Mouse (Mus musculus) hindbrain, postnatal 0 days (tissue): ENCODE measurements at regions not wholly inside any gene's neighbourhood (a gene's known extent, or its start where the extent isn't known, plus 50 kb on each side); places are given as distances from the start of the nearest gene placed in this dataset.

ENCODE experiments used
- ATAC-seq: fragments of 200-750 bp; cut with Nextera tagmentation; 2 replicates; pipeline ENCODE4 v1.8.0; 2017; ENCODE audit warnings: mild to moderate bottlenecking, moderate TSS enrichment, moderate library complexity
- DNase-seq: peaks from one replicate; pipeline ENCODE4 v3.0.0-alpha.2; 2015; ENCODE audit warnings: low spot score
- H3K27ac ChIP-seq: fragments of 300-500 bp; sonication (generic); 2 replicates; pipeline ENCODE4 v1.5.1; 2014; ENCODE audit warnings: mild to moderate bottlenecking
- H3K27me3 ChIP-seq: fragments of 300-500 bp; sonication (generic); 2 replicates; pipeline ENCODE4 v1.6.1; 2014; ENCODE audit warnings: low read length, mixed read lengths; ENCODE audit not compliant: insufficient read depth
- H3K36me3 ChIP-seq: fragments of 300-500 bp; sonication (generic); 2 replicates; pipeline ENCODE4 v1.6.1; 2014; ENCODE audit warnings: low read length, mixed read lengths; ENCODE audit not compliant: insufficient read depth
- H3K4me1 ChIP-seq: fragments of 300-500 bp; sonication (generic); 2 replicates; pipeline ENCODE4 v1.6.1; 2014; ENCODE audit warnings: antibody characterized with exemption, low read length, mixed read lengths; ENCODE audit not compliant: insufficient read depth
- H3K4me2 ChIP-seq: fragments of 300-500 bp; sonication (generic); 2 replicates; pipeline ENCODE4 v1.6.1; 2014; ENCODE audit warnings: low read depth, mild to moderate bottlenecking, low read length, moderate library complexity, mixed read lengths
- H3K4me3 ChIP-seq: fragments of 300-500 bp; sonication (generic); 2 replicates; pipeline ENCODE4 v1.5.1; 2014; ENCODE audit warnings: low read length
- H3K9ac ChIP-seq: fragments of 300-500 bp; sonication (generic); replicated peaks from 2 replicates; pipeline ENCODE4 v1.6.1; 2014; ENCODE audit warnings: mild to moderate bottlenecking, low read length, moderate library complexity, mixed read lengths
- H3K9me3 ChIP-seq: fragments of 300-500 bp; sonication (generic); 2 replicates; pipeline ENCODE4 v1.6.1; 2016; ENCODE audit warnings: low read length, mixed read lengths
- CTCF ChIP-seq: IDR thresholded peaks from 2 replicates; pipeline ENCODE4 v1.5.1; 2016; ENCODE audit warnings: antibody characterized with exemption, control low read depth, low read depth
- WGBS: fragments of 180-500 bp; shearing (Covaris S2); extraction: QIAGEN DNeasy Blood & Tissue Kit; methylation state at CpG from one replicate; pipeline ENCODE4 v1.1.7; 2014; 5-methylcytosine and 5-hydroxymethylcytosine counted together

DNA sequence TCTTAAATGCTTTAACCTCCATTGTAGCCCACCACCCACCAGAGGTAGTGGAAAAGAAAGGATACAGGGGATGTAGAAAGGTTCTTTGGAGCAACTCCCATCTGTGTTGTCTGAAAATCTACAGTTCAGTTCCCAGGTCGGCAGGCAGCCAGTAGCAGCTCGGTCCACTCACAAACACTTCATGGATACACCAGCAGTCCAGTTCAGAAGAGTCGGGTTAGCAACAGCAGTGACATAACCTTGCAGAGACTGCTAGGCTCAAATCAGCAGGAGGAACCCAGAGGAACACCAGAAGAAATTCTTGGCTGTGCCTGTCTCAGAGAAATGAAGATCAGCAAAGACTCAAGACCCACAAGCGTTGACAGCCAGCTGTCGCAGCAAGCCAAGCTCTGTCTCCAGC, 128.5 kb downstream of the Rpl14 start:
- H3K9ac ChIP-seq, result no peak overlapping the region
- no peak for DNase-seq
- no peak overlapping the region for H3K4me2 ChIP-seq
- no peak overlapping the region for H3K27ac ChIP-seq
- no peaks in the 10 kb centered on the region for H3K27me3 ChIP-seq
- ATAC-seq, result no peak
- no peak for TF ChIP-seq CTCF
- peaks cover 18% of the 10 kb centered on the region for H3K4me1 ChIP-seq
- H3K36me3 ChIP-seq, result no peaks in the 10 kb centered on the region
- WGBS, result 86% methylated on average over 5 of the region's 5 CpGs
- no peaks in the 10 kb centered on the region for H3K9me3 ChIP-seq
- no peak overlapping the region for H3K4me3 ChIP-seq

- Histone ChIP-seq H3K27me3 (no peaks in the 10 kb centered on the region), H3K9ac (no peak overlapping the region), H3K4me2 (no peak overlapping the region), H3K4me1 (peaks cover 10% of the 10 kb centered on the region), H3K36me3 (no peaks in the 10 kb centered on the region), H3K27ac (no peak overlapping the region), H3K9me3 (no peaks in the 10 kb centered on the region), H3K4me3 (no peak overlapping the region)
- TF ChIP-seq CTCF, result no peak
- ATAC-seq, result no peak
- 67% methylated on average over 7 of the region's 7 CpGs for WGBS
- DNase-seq, result no peak
Measured at GRCm38 (mm10) chr9:120702836-120703235, 131.6 kb downstream of the Rpl14 start.

- H3K27me3 ChIP-seq, result no peaks in the 10 kb centered on the region
- H3K4me3 ChIP-seq, result no peak overlapping the region
- 29% methylated on average over 10 of the region's 10 CpGs for WGBS
- peaks cover 14% of the 10 kb centered on the region for H3K4me1 ChIP-seq
- ATAC-seq (0 out of 2 replicates have a peak, but pooled peaks have one; percentile 35), DNase-seq (peak; percentile 66)
- H3K9ac ChIP-seq, result no peak overlapping the region
- no peak for TF ChIP-seq CTCF
- no peaks in the 10 kb centered on the region for H3K36me3 ChIP-seq
- no peak overlapping the region for H3K27ac ChIP-seq
- no peak overlapping the region for H3K4me2 ChIP-seq
- no peaks in the 10 kb centered on the region for H3K9me3 ChIP-seq
Measured at GRCm38 (mm10) chr9:120703291-120703930, 132.2 kb downstream of the Rpl14 start.

- Histone ChIP-seq H3K4me3 (no peak overlapping the region), H3K9me3 (no peaks in the 10 kb centered on the region), H3K36me3 (no peaks in the 10 kb centered on the region), H3K9ac (no peak overlapping the region), H3K4me1 (peaks cover 16% of the 10 kb centered on the region), H3K4me2 (no peak overlapping the region), H3K27ac (no peak overlapping the region), H3K27me3 (no peaks in the 10 kb centered on the region)
- TF ChIP-seq CTCF, result no peak
- WGBS, result 33% methylated on average over 9 of the region's 9 CpGs
- ATAC-seq (peak; percentile 49; the same call in 1 of the 2 replicates), DNase-seq (peak; percentile 35)
Measured at GRCm38 (mm10) chr9:120706562-120707198, 135.4 kb downstream of the Rpl14 start.

DNA sequence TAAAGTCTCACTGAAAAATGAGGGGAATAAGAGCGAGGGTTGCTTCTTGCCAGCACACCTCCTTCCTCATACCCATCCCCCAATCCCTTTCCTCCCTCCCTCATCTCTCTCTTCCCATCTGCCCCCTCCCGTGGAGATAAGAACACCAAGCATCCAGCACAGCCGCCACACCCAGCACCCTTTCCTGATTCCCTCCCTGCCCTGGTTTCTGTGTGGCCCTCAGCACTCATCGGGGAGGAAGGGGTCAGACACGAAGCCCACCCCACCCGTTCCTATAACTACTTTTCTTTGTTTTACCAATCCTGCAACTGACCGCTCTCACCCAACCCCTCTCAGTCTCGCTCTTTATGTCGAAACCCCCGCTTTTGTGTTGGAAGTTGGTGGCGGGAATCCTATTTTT, 137.3 kb downstream of the Rpl14 start:
- DNase-seq (no peak), ATAC-seq (no peak)
- 9% methylated on average over 11 of the region's 11 CpGs for WGBS
- peaks cover 7% of the 10 kb centered on the region; the same call in 1 of the 2 replicates for H3K4me1 ChIP-seq
- H3K4me3 ChIP-seq, result 0 out of 2 replicates have a peak overlapping the region, but pooled peaks have one; percentile 7
- H3K27ac ChIP-seq, result no peak overlapping the region
- no peaks in the 10 kb centered on the region for H3K36me3 ChIP-seq
- no peaks in the 10 kb centered on the region for H3K27me3 ChIP-seq
- H3K9ac ChIP-seq, result no peak overlapping the region
- peak overlapping the region; percentile 43 for H3K4me2 ChIP-seq
- no peak for TF ChIP-seq CTCF
- no peaks in the 10 kb centered on the region for H3K9me3 ChIP-seq

- no peak overlapping the region for H3K4me3 ChIP-seq
- TF ChIP-seq CTCF, result no peak
- no peak for DNase-seq
Measured at GRCm38 (mm10) chr9:120709146-120709655, 138.0 kb downstream of the Rpl14 start.

GRCm38 (mm10) chr9:120712987-120713386, 141.7 kb downstream of the Rpl14 start:
- peak; percentile 33; the same call in 1 of the 2 replicates for TF ChIP-seq CTCF
- no peak for ATAC-seq

More at GRCm38 (mm10) chr9:120709146-120709655, 138.0 kb downstream of the Rpl14 start:
- ATAC-seq, result no peak
- Histone ChIP-seq H3K9me3 (no peaks in the 10 kb centered on the region), H3K27ac (no peak overlapping the region), H3K36me3 (no peaks in the 10 kb centered on the region), H3K27me3 (no peaks in the 10 kb centered on the region), H3K4me2 (peak overlapping the region; percentile 43), H3K4me1 (0 out of 2 replicates have a peak, but pooled peaks cover 6% of the 10 kb centered on the region), H3K9ac (no peak overlapping the region)
- 62% methylated on average over 10 of the region's 10 CpGs for WGBS

More at GRCm38 (mm10) chr9:120712987-120713386, 141.7 kb downstream of the Rpl14 start:
- no peaks in the 10 kb centered on the region for H3K27me3 ChIP-seq
- no peak overlapping the region for H3K9ac ChIP-seq
- no peaks in the 10 kb centered on the region for H3K36me3 ChIP-seq
- no peak overlapping the region for H3K4me2 ChIP-seq
- H3K9me3 ChIP-seq, result no peaks in the 10 kb centered on the region
- no peak overlapping the region for H3K4me3 ChIP-seq
- WGBS, result 95% methylated on average over 2 of the region's 2 CpGs
- H3K4me1 ChIP-seq, result peaks cover 6% of the 10 kb centered on the region; the same call in 1 of the 2 replicates
- DNase-seq, result no peak
- no peak overlapping the region for H3K27ac ChIP-seq
